Mouse (Mus musculus): ENCODE data around the gene Rps6ka2. TPM values are rescaled to one million over a fixed set of nuclear protein-coding genes. Genes with fewer than 3 reads are reported as not detected.

Gene Rps6ka2
- polyA plus RNA-seq, 1 experiment: 3.1 TPM

- Histone ChIP-seq H3K27ac (ENCODE audit: insufficient read depth, low read length) (no peak overlapping the region), H3K36me3 (ENCODE audit: control insufficient read depth, insufficient read depth, low read length) (no peaks in the 10 kb centered on the region), H3K4me1 (ENCODE audit: control insufficient read depth, insufficient read depth, insufficient read length) (no peaks in the 10 kb centered on the region), H3K4me3 (ENCODE audit: extremely low read depth, insufficient read depth, insufficient read length) (no peak overlapping the region), H3K27me3 (ENCODE audit: control insufficient read depth, insufficient read depth, low read length) (no peaks in the 10 kb centered on the region)
- no peak for DNase-seq (ENCODE audit: low read depth in 1 of 2, low spot score in 2 of 2)
- TF ChIP-seq CTCF (IDR thresholded peaks at IDR 0.05; ENCODE audit: extremely low read depth, insufficient read depth, insufficient read length, insufficient replicate concordance): no peak
- TF ChIP-seq POLR2A (IDR thresholded peaks at IDR 0.05; ENCODE audit: low read depth, low read length): no peak
- 91% methylated on average over 3 of the region's 3 CpGs for WGBS
These were observed 19.5 kb downstream of the Rps6ka2 start for GRCm38 (mm10) chr17:7189425-7189824.

GRCm38 (mm10) chr17:7189975-7190374, 20.1 kb downstream of the Rps6ka2 start:
- Histone ChIP-seq H3K27ac (ENCODE audit: insufficient read depth, low read length) (no peak overlapping the region), H3K4me3 (ENCODE audit: extremely low read depth, insufficient read depth, insufficient read length) (no peak overlapping the region), H3K27me3 (ENCODE audit: control insufficient read depth, insufficient read depth, low read length) (no peaks in the 10 kb centered on the region), H3K4me1 (ENCODE audit: control insufficient read depth, insufficient read depth, insufficient read length) (no peaks in the 10 kb centered on the region), H3K36me3 (ENCODE audit: control insufficient read depth, insufficient read depth, low read length) (no peaks in the 10 kb centered on the region)
- DNase-seq (ENCODE audit: low read depth in 1 of 2, low spot score in 2 of 2): no peak
- no peak for TF ChIP-seq CTCF (IDR thresholded peaks at IDR 0.05; ENCODE audit: extremely low read depth, insufficient read depth, insufficient read length, insufficient replicate concordance)
- no peak for TF ChIP-seq POLR2A (IDR thresholded peaks at IDR 0.05; ENCODE audit: low read depth, low read length)
- WGBS: 92% methylated on average over 10 of the region's 10 CpGs

GRCm38 (mm10) chr17:7194140-7194840, 24.4 kb downstream of the Rps6ka2 start:
- Histone ChIP-seq H3K27ac (ENCODE audit: insufficient read depth, low read length) (no peak overlapping the region), H3K27me3 (ENCODE audit: control insufficient read depth, insufficient read depth, low read length) (no peaks in the 10 kb centered on the region), H3K36me3 (ENCODE audit: control insufficient read depth, insufficient read depth, low read length) (no peaks in the 10 kb centered on the region), H3K4me3 (ENCODE audit: extremely low read depth, insufficient read depth, insufficient read length) (no peak overlapping the region), H3K4me1 (ENCODE audit: control insufficient read depth, insufficient read depth, insufficient read length) (no peaks in the 10 kb centered on the region)
- 74% methylated on average over 7 of the region's 7 CpGs for WGBS
- TF ChIP-seq POLR2A (IDR thresholded peaks at IDR 0.05; ENCODE audit: low read depth, low read length) (no peak), CTCF (IDR thresholded peaks at IDR 0.05; ENCODE audit: extremely low read depth, insufficient read depth, insufficient read length, insufficient replicate concordance) (no peak)
- no peak for DNase-seq (ENCODE audit: low read depth in 1 of 2, low spot score in 2 of 2)

GRCm38 (mm10) chr17:7197121-7197925, 27.4 kb downstream of the Rps6ka2 start:
- H3K27me3 ChIP-seq (ENCODE audit: control insufficient read depth, insufficient read depth, low read length): no peaks in the 10 kb centered on the region
- H3K27ac ChIP-seq (ENCODE audit: insufficient read depth, low read length): no peak overlapping the region
- no peak for DNase-seq (ENCODE audit: low read depth in 1 of 2, low spot score in 2 of 2)
- 86% methylated on average over 9 of the region's 9 CpGs for WGBS
- H3K36me3 ChIP-seq (ENCODE audit: control insufficient read depth, insufficient read depth, low read length): no peaks in the 10 kb centered on the region
- no peak overlapping the region for H3K4me3 ChIP-seq (ENCODE audit: extremely low read depth, insufficient read depth, insufficient read length)
- H3K4me1 ChIP-seq (ENCODE audit: control insufficient read depth, insufficient read depth, insufficient read length): no peaks in the 10 kb centered on the region
- TF ChIP-seq CTCF (IDR thresholded peaks at IDR 0.05; ENCODE audit: extremely low read depth, insufficient read depth, insufficient read length, insufficient replicate concordance) (no peak), POLR2A (IDR thresholded peaks at IDR 0.05; ENCODE audit: low read depth, low read length) (no peak)

- 85% methylated on average over 11 of the region's 11 CpGs for WGBS
- H3K4me3 ChIP-seq (ENCODE audit: extremely low read depth, insufficient read depth, insufficient read length): no peak overlapping the region
- TF ChIP-seq POLR2A (IDR thresholded peaks at IDR 0.05; ENCODE audit: low read depth, low read length) (no peak), CTCF (IDR thresholded peaks at IDR 0.05; ENCODE audit: extremely low read depth, insufficient read depth, insufficient read length, insufficient replicate concordance) (no peak)
These were observed 35.0 kb downstream of the Rps6ka2 start for GRCm38 (mm10) chr17:7204771-7205406.

GRCm38 (mm10) chr17:7206434-7207145, 36.7 kb downstream of the Rps6ka2 start:
- no peak for DNase-seq (ENCODE audit: low read depth in 1 of 2, low spot score in 2 of 2)
- 91% methylated on average over 6 of the region's 6 CpGs for WGBS
- Histone ChIP-seq H3K36me3 (ENCODE audit: control insufficient read depth, insufficient read depth, low read length) (no peaks in the 10 kb centered on the region), H3K4me1 (ENCODE audit: control insufficient read depth, insufficient read depth, insufficient read length) (no peaks in the 10 kb centered on the region), H3K4me3 (ENCODE audit: extremely low read depth, insufficient read depth, insufficient read length) (no peak overlapping the region), H3K27me3 (ENCODE audit: control insufficient read depth, insufficient read depth, low read length) (no peaks in the 10 kb centered on the region), H3K27ac (ENCODE audit: insufficient read depth, low read length) (no peak overlapping the region)
- TF ChIP-seq CTCF (IDR thresholded peaks at IDR 0.05; ENCODE audit: extremely low read depth, insufficient read depth, insufficient read length, insufficient replicate concordance): no peak
- TF ChIP-seq POLR2A (IDR thresholded peaks at IDR 0.05; ENCODE audit: low read depth, low read length): no peak

More at GRCm38 (mm10) chr17:7204771-7205406, 35.0 kb downstream of the Rps6ka2 start:
- no peaks in the 10 kb centered on the region for H3K4me1 ChIP-seq (ENCODE audit: control insufficient read depth, insufficient read depth, insufficient read length)
- H3K27ac ChIP-seq (ENCODE audit: insufficient read depth, low read length): no peak overlapping the region
- H3K27me3 ChIP-seq (ENCODE audit: control insufficient read depth, insufficient read depth, low read length): no peaks in the 10 kb centered on the region
- no peak for DNase-seq (ENCODE audit: low read depth in 1 of 2, low spot score in 2 of 2)
- H3K36me3 ChIP-seq (ENCODE audit: control insufficient read depth, insufficient read depth, low read length): no peaks in the 10 kb centered on the region

All from spleen, adult 2 months (tissue).